Mouse (Mus musculus) inflammation-experienced regulatory T-cells, adult 6 months (primary cell): ENCODE results near the gene Agpat2. TPM values are rescaled to one million over a fixed set of nuclear protein-coding genes. Genes with fewer than 3 reads are reported as not detected.

Experiments
- polyA plus RNA-seq, 3 experiments: library from polyadenylated mRNA; unstranded; fragments of 100-300 nt; shearing (Covaris generic); gene quantifications; one replicate each; pipeline ENCODE4 v1.2.1; 2017

Agpat2 gene
- polyA plus RNA-seq, 3 experiments from 2014 or later, result 6.6 to 9.1 (median 7.4) TPM

Other genes with a start within 250 kb of the Agpat2 start
- 1 to 10 TPM in 2 of 3 experiments, under 1 TPM in 1; 0.53 to 2.1 (median 1.1) TPM for gene Card9, start 243.5 kb downstream of the Agpat2 start, polyA plus RNA-seq
- gene Snapc4, start 223.8 kb downstream of the Agpat2 start, polyA plus RNA-seq, result 10 to 100 TPM; 15.6 to 43.4 (median 39.6) TPM
- gene Entr1, start 215.1 kb downstream of the Agpat2 start, polyA plus RNA-seq, result 10 to 100 TPM; 35.3 to 57.5 (median 44.3) TPM
- gene Pmpca, start 215.1 kb downstream of the Agpat2 start, polyA plus RNA-seq, result 10 to 100 TPM; 82.4 to 88.4 (median 82.9) TPM
- 10 to 100 TPM in 2 of 3 experiments, 1 to 10 TPM in 1; 9.4 to 19.0 (median 10.9) TPM for gene Inpp5e, start 195.2 kb downstream of the Agpat2 start, polyA plus RNA-seq
- 10 to 100 TPM; 18.4 to 28.4 (median 24.2) TPM for gene Sec16a, start 159.2 kb downstream of the Agpat2 start, polyA plus RNA-seq
- gene Notch1, start 87.8 kb downstream of the Agpat2 start, polyA plus RNA-seq, result 10 to 100 TPM; 24.9 to 41.2 (median 27.0) TPM
- gene Egfl7, start 24.4 kb downstream of the Agpat2 start, polyA plus RNA-seq, result 1 to 10 TPM in 2 of 3 experiments, not detected in 1; 1.7 to 2.3 TPM
- not detected for gene Gm20532, start 17.8 kb downstream of the Agpat2 start, polyA plus RNA-seq
- gene Fam69b, start 24.0 kb upstream of the Agpat2 start, polyA plus RNA-seq, result 1 to 10 TPM; 1.2 to 4.2 (median 2.1) TPM
- under 1 TPM in 2 of 3 experiments, not detected in 1; 0.59 to 0.96 TPM for gene Lcn4, start 66.9 kb upstream of the Agpat2 start, polyA plus RNA-seq